Mouse (Mus musculus): ENCODE measurements around the gene Slc26a9. TPM values are rescaled to one million over a fixed set of nuclear protein-coding genes. Genes with fewer than 3 reads are reported as not detected.

Gene Slc26a9
- polyA plus RNA-seq, 1 experiment from 2014 or later: 0.04 TPM

DNA sequence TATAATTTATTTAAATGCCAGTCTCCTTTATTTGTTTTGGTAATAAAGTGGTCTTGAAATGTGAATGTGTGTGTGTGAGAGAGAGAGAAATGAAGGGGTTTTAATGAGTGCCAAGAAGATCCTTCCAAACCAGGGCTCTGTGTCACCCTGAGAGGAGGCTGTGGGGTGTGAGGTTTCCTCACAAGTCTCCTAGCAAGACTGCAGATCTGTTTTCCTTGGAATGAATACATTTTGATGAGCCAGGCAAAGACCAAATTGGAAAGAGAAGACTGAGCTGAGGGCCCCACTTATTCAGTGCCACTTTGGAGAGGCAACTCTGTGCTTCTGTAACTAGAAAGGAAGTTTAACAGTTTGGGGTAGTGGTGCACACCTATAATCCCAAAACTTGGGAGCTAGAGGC is 27.6 kb downstream of the Slc26a9 start:
- ATAC-seq (ENCODE audit: low read depth): no peak
- Histone ChIP-seq H3K4me1 (ENCODE audit: control insufficient read depth, insufficient read depth, low read length) (no peaks in the 10 kb centered on the region), H3K27me3 (ENCODE audit: control insufficient read depth, insufficient read depth, low read length) (no peaks in the 10 kb centered on the region), H3K27ac (ENCODE audit: low read depth, low read length) (no peak overlapping the region), H3K9ac (replicated peaks; ENCODE audit: low read depth, low read length) (no peak overlapping the region), H3K4me2 (ENCODE audit: low read depth, low read length) (no peak overlapping the region), H3K9me3 (ENCODE audit: control insufficient read depth, low read length) (no peaks in the 10 kb centered on the region), H3K4me3 (ENCODE audit: low read depth, low read length) (no peak overlapping the region), H3K36me3 (ENCODE audit: control insufficient read depth, insufficient read depth, low read length) (no peaks in the 10 kb centered on the region)

DNA sequence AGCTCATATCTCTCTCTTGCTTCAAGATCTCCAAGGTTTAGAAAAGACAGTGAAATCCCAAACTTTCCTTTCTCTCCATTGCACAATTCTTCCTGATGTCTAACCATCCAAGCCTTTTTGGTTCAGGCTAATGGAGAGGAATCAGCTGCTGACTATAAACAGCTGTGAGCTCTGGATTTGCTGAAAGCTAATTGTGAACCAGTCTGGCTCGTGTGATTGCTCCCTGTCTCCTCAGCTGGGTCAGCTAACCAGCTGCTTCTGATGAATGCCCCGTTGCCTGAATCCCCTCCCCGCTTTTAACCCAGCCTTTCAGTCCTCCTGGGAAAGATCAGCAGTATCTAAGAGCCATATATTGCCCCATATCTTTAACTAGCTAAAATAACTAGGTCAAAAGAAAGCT is 50.8 kb downstream of the Slc26a9 start:
- Histone ChIP-seq H3K9me3 (ENCODE audit: control insufficient read depth, low read length) (no peaks in the 10 kb centered on the region), H3K4me3 (ENCODE audit: low read depth, low read length) (no peak overlapping the region), H3K9ac (replicated peaks; ENCODE audit: low read depth, low read length) (no peak overlapping the region), H3K4me1 (ENCODE audit: control insufficient read depth, insufficient read depth, low read length) (no peaks in the 10 kb centered on the region), H3K36me3 (ENCODE audit: control insufficient read depth, insufficient read depth, low read length) (no peaks in the 10 kb centered on the region), H3K27me3 (ENCODE audit: control insufficient read depth, insufficient read depth, low read length) (no peaks in the 10 kb centered on the region), H3K4me2 (ENCODE audit: low read depth, low read length) (no peak overlapping the region), H3K27ac (ENCODE audit: low read depth, low read length) (no peak overlapping the region)
- 22% methylated on average over 3 of the region's 3 CpGs for WGBS
- ATAC-seq (ENCODE audit: low read depth): no peak

DNA sequence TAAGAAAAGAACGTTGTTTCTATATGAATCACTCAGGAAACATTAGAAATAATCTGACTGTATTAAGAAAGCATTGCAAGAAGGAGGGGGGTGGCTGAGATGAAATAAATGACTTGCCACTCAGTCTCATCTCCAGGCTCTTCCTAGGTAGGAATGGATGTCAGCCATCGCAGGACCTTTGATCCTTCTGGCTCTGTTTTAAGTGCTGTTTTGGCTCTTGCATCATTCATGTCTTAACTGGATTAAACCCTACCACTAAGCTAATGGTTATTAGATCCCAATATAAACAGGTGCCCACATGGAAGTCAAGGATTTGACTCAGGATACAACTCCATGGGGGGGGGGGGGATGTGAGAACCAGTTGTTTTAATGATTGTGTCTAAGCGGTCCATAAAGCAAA is 51.3 kb downstream of the Slc26a9 start:
- Histone ChIP-seq H3K4me1 (ENCODE audit: control insufficient read depth, insufficient read depth, low read length) (no peaks in the 10 kb centered on the region), H3K9ac (replicated peaks; ENCODE audit: low read depth, low read length) (no peak overlapping the region), H3K27me3 (ENCODE audit: control insufficient read depth, insufficient read depth, low read length) (no peaks in the 10 kb centered on the region), H3K9me3 (ENCODE audit: control insufficient read depth, low read length) (no peaks in the 10 kb centered on the region), H3K27ac (ENCODE audit: low read depth, low read length) (no peak overlapping the region), H3K4me2 (ENCODE audit: low read depth, low read length) (no peak overlapping the region), H3K4me3 (ENCODE audit: low read depth, low read length) (no peak overlapping the region), H3K36me3 (ENCODE audit: control insufficient read depth, insufficient read depth, low read length) (no peaks in the 10 kb centered on the region)
- ATAC-seq (ENCODE audit: low read depth): no peak
- 88% methylated on average over 3 of the region's 3 CpGs for WGBS

DNA sequence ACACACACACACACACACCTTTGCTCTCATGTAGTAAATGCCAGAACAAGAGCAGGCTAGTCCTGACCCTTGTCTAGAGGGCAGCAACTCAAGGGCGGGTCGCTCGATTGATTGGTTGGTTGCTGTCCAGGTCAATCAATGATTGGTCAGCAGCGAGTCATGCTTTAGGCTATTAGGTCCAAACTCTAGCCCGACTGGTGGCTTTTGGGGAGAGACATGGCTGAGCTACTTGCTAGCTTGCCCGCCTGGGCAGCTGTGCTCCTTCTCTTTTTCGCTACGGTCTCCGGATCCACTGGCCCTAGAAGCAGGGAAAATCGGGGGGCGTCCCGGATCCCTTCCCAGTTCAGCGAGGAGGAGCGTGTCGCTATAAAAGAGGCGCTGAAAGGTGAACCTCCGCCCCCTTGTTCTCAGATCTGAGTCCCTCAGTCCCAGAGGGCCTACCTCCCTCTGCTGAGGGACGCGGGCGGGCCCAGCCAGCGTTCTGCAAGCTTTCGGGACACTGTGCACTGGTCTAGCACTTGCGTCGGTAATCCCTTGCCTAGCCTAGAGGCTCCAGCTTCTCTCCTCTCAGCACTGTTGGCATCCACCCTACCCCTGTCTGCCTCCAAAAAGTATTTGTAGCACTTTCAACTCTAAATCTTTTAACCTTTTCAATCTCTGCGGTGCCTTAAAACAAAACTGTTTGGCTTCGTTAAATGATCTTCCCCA is 53.5 kb downstream of the Slc26a9 start, which contains the start of gene Pm20d1:
Gene Pm20d1, plus strand, starts transcription at position 180 of the 708 bp plus-strand sequence.
- Histone ChIP-seq H3K4me2 (ENCODE audit: low read depth, low read length) (peak within 1 kb of the TSS; percentile 40), H3K9me3 (ENCODE audit: control insufficient read depth, low read length) (no peaks in the 10 kb centered on the region), H3K9ac (replicated peaks; ENCODE audit: low read depth, low read length) (0 out of 2 replicates have a peak within 1 kb of the TSS, but pooled peaks have one; percentile 11), H3K27me3 (ENCODE audit: control insufficient read depth, insufficient read depth, low read length) (no peaks in the 10 kb centered on the region), H3K27ac (ENCODE audit: low read depth, low read length) (no peak within 1 kb of the TSS), H3K36me3 (ENCODE audit: control insufficient read depth, insufficient read depth, low read length) (no peaks in the 10 kb centered on the region), H3K4me3 (ENCODE audit: low read depth, low read length) (0 out of 2 replicates have a peak within 1 kb of the TSS, but pooled peaks have one; percentile 9), H3K4me1 (ENCODE audit: control insufficient read depth, insufficient read depth, low read length) (no peaks in the 10 kb centered on the region)
- WGBS: 5% methylated on average over 26 of the region's 26 CpGs
- no peak for ATAC-seq (ENCODE audit: low read depth)

DNA sequence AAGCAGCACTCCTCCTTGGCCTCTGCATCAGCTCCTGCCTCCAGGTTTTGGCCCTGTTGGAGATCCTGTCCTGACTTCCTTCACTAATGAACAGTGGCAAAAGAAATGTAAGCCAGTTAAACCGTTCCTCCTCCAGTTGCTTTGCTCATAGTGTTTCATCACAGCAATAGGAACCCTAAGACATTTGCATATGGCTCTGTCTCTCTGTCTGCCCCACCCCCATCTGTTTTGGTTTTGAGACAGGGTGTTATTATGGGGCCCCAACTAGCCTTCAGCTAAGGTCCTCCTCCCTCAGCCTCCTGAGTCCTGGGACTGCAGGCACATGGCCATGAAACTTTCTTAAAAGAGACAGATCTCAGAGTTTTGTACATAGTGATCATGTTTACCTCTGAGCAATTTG is 56.2 kb downstream of the Slc26a9 start:
- Histone ChIP-seq H3K4me3 (ENCODE audit: low read depth, low read length) (no peak overlapping the region), H3K36me3 (ENCODE audit: control insufficient read depth, insufficient read depth, low read length) (no peaks in the 10 kb centered on the region), H3K27ac (ENCODE audit: low read depth, low read length) (no peak overlapping the region), H3K4me2 (ENCODE audit: low read depth, low read length) (no peak overlapping the region), H3K9me3 (ENCODE audit: control insufficient read depth, low read length) (no peaks in the 10 kb centered on the region), H3K4me1 (ENCODE audit: control insufficient read depth, insufficient read depth, low read length) (no peaks in the 10 kb centered on the region), H3K27me3 (ENCODE audit: control insufficient read depth, insufficient read depth, low read length) (no peaks in the 10 kb centered on the region), H3K9ac (replicated peaks; ENCODE audit: low read depth, low read length) (no peak overlapping the region)
- WGBS: 38% methylated on average over 1 of the region's 1 CpGs
- no peak for ATAC-seq (ENCODE audit: low read depth)

DNA sequence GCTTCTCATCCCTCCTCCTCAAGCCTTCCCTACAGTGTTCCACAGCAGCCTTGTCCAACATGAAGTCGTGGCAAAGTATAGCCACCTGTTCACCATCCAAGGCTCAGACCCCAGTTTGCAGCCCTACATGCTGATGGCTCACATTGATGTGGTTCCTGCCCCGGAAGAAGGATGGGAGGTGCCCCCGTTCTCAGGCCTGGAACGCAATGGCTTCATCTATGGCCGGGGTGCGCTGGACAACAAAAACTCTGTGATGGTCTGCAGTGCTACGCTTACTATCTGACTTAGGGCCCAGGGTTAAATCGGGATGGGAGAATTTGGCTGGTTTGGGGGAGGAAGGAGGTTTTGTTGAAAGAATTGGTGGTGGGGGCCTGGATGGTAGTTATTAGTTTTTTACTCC is 57.2 kb downstream of the Slc26a9 start:
- H3K4me2 ChIP-seq (ENCODE audit: low read depth, low read length): no peak overlapping the region
- no peak overlapping the region for H3K4me3 ChIP-seq (ENCODE audit: low read depth, low read length)
- no peak overlapping the region for H3K27ac ChIP-seq (ENCODE audit: low read depth, low read length)
- H3K36me3 ChIP-seq (ENCODE audit: control insufficient read depth, insufficient read depth, low read length): no peaks in the 10 kb centered on the region
- no peak for ATAC-seq (ENCODE audit: low read depth)
- no peak overlapping the region for H3K9ac ChIP-seq (replicated peaks; ENCODE audit: low read depth, low read length)
- H3K27me3 ChIP-seq (ENCODE audit: control insufficient read depth, insufficient read depth, low read length): no peaks in the 10 kb centered on the region
- no peaks in the 10 kb centered on the region for H3K9me3 ChIP-seq (ENCODE audit: control insufficient read depth, low read length)
- 94% methylated on average over 8 of the region's 8 CpGs for WGBS
- H3K4me1 ChIP-seq (ENCODE audit: control insufficient read depth, insufficient read depth, low read length): no peaks in the 10 kb centered on the region

DNA sequence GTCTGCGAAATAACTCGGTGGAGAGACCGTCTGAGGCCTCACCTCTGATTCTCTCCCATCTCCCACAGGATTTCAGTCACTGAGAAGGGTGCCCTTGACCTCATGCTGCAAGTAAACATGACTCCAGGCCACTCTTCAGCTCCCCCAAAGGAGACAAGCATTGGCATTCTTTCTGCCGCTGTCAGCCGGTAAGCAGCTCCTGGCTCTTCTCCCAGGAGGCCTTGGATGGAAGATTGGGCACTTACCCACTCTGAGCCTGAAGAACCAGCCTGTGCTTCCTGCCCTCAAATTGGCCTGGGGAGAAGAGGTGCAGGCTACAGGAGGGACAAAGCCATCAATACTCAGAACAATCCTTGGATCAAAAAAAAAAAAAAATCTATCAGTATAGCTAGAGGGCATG is 58.8 kb downstream of the Slc26a9 start:
- Histone ChIP-seq H3K27ac (ENCODE audit: low read depth, low read length) (no peak overlapping the region), H3K9ac (replicated peaks; ENCODE audit: low read depth, low read length) (no peak overlapping the region), H3K4me3 (ENCODE audit: low read depth, low read length) (no peak overlapping the region), H3K4me2 (ENCODE audit: low read depth, low read length) (no peak overlapping the region), H3K4me1 (ENCODE audit: control insufficient read depth, insufficient read depth, low read length) (no peaks in the 10 kb centered on the region), H3K36me3 (ENCODE audit: control insufficient read depth, insufficient read depth, low read length) (no peaks in the 10 kb centered on the region), H3K9me3 (ENCODE audit: control insufficient read depth, low read length) (no peaks in the 10 kb centered on the region), H3K27me3 (ENCODE audit: control insufficient read depth, insufficient read depth, low read length) (no peaks in the 10 kb centered on the region)
- ATAC-seq (ENCODE audit: low read depth): no peak
- WGBS: 91% methylated on average over 5 of the region's 5 CpGs

DNA sequence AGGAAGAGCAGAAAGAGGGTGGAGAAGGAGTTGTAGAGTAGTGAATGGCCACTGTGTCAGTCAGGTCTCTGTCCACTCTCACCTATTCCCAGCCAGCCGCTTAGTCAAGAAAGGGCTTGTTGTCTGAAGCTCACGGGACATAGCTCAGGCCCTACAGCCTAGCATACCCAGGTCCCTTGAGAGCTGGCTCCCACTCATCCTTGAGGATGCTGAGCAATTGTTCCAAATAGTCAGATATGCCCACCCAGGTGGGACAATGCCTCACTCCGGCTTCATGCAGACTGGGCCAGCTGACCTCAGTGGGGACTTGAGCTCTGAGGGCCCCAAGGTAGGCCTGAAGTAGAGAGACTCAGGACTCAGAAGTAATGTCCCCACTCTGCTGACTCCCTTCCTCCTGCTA is 60.3 kb downstream of the Slc26a9 start:
- Histone ChIP-seq H3K4me1 (ENCODE audit: control insufficient read depth, insufficient read depth, low read length) (no peaks in the 10 kb centered on the region), H3K27me3 (ENCODE audit: control insufficient read depth, insufficient read depth, low read length) (no peaks in the 10 kb centered on the region), H3K4me3 (ENCODE audit: low read depth, low read length) (no peak overlapping the region), H3K27ac (ENCODE audit: low read depth, low read length) (no peak overlapping the region), H3K9me3 (ENCODE audit: control insufficient read depth, low read length) (no peaks in the 10 kb centered on the region), H3K4me2 (ENCODE audit: low read depth, low read length) (no peak overlapping the region), H3K36me3 (ENCODE audit: control insufficient read depth, insufficient read depth, low read length) (no peaks in the 10 kb centered on the region), H3K9ac (replicated peaks; ENCODE audit: low read depth, low read length) (no peak overlapping the region)
- ATAC-seq (ENCODE audit: low read depth): no peak
- 98% methylated on average over 3 of the region's 3 CpGs for WGBS

DNA sequence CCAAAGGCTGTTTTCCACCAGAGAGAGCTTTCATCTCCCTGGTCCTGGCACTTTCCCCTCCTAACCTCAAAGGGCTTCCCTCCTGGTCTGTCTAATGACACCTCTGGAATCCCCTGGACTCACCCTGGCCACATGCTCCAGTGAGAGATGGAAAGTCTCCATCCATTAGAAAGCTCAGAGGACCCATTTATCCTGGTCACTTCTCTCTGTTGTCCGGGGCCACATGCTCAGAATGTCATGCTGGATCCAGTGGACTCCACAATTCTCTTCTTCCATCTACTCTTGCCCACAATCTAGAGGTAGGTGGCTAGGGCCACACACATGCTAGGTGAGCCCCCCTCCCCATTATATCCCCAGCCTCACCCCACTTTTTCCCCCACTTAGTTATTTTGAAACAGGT is 65.2 kb downstream of the Slc26a9 start:
- Histone ChIP-seq H3K4me3 (ENCODE audit: low read depth, low read length) (no peak overlapping the region), H3K9me3 (ENCODE audit: control insufficient read depth, low read length) (no peaks in the 10 kb centered on the region), H3K9ac (replicated peaks; ENCODE audit: low read depth, low read length) (no peak overlapping the region), H3K27ac (ENCODE audit: low read depth, low read length) (no peak overlapping the region), H3K4me2 (ENCODE audit: low read depth, low read length) (no peak overlapping the region), H3K27me3 (ENCODE audit: control insufficient read depth, insufficient read depth, low read length) (no peaks in the 10 kb centered on the region), H3K36me3 (ENCODE audit: control insufficient read depth, insufficient read depth, low read length) (no peaks in the 10 kb centered on the region), H3K4me1 (ENCODE audit: control insufficient read depth, insufficient read depth, low read length) (no peaks in the 10 kb centered on the region)
- 75% methylated on average over 1 of the region's 1 CpGs for WGBS
- no peak for ATAC-seq (ENCODE audit: low read depth)
